Mouse (Mus musculus): ENCODE data around the gene St7. TPM values are rescaled to one million over a fixed set of nuclear protein-coding genes. Genes with fewer than 3 reads are reported as not detected.

St7 gene
- polyA plus RNA-seq, 1 experiment from 2014 or later, result 22.4 TPM

GRCm38 (mm10) chr6:17811063-17811462 is 118.3 kb downstream of the St7 start:
- ATAC-seq (ENCODE audit: low FRiP score, low TSS enrichment), result no peak
- Histone ChIP-seq H3K27ac (ENCODE audit: low read depth, low read length) (no peak overlapping the region), H3K9me3 (ENCODE audit: control insufficient read depth, low read length) (no peaks in the 10 kb centered on the region), H3K9ac (ENCODE audit: low read depth, low read length) (no peak overlapping the region), H3K4me1 (ENCODE audit: control insufficient read depth, insufficient read depth, low read length) (peaks cover 8% of the 10 kb centered on the region), H3K27me3 (ENCODE audit: control insufficient read depth, insufficient read depth, low read length) (no peaks in the 10 kb centered on the region), H3K4me2 (replicated peaks; ENCODE audit: low read depth, low read length) (no peak overlapping the region), H3K36me3 (ENCODE audit: control insufficient read depth, insufficient read depth, low read length) (no peaks in the 10 kb centered on the region), H3K4me3 (ENCODE audit: low read length) (no peak overlapping the region)
- WGBS, result 85% methylated on average over 2 of the region's 2 CpGs

GRCm38 (mm10) chr6:17811531-17811930 is 118.8 kb downstream of the St7 start:
- Histone ChIP-seq H3K9ac (ENCODE audit: low read depth, low read length) (no peak overlapping the region), H3K36me3 (ENCODE audit: control insufficient read depth, insufficient read depth, low read length) (no peaks in the 10 kb centered on the region), H3K27me3 (ENCODE audit: control insufficient read depth, insufficient read depth, low read length) (no peaks in the 10 kb centered on the region), H3K4me1 (ENCODE audit: control insufficient read depth, insufficient read depth, low read length) (peaks cover 6% of the 10 kb centered on the region), H3K4me2 (replicated peaks; ENCODE audit: low read depth, low read length) (no peak overlapping the region), H3K27ac (ENCODE audit: low read depth, low read length) (no peak overlapping the region), H3K4me3 (ENCODE audit: low read length) (no peak overlapping the region), H3K9me3 (ENCODE audit: control insufficient read depth, low read length) (no peaks in the 10 kb centered on the region)
- ATAC-seq (ENCODE audit: low FRiP score, low TSS enrichment), result no peak

- Histone ChIP-seq H3K9me3 (ENCODE audit: control insufficient read depth, low read length) (no peaks in the 10 kb centered on the region), H3K27me3 (ENCODE audit: control insufficient read depth, insufficient read depth, low read length) (no peaks in the 10 kb centered on the region), H3K4me2 (replicated peaks; ENCODE audit: low read depth, low read length) (no peak overlapping the region), H3K9ac (ENCODE audit: low read depth, low read length) (no peak overlapping the region), H3K4me1 (ENCODE audit: control insufficient read depth, insufficient read depth, low read length) (peaks cover 4% of the 10 kb centered on the region; the same call in 1 of the 2 replicates), H3K4me3 (ENCODE audit: low read length) (no peak overlapping the region), H3K36me3 (ENCODE audit: control insufficient read depth, insufficient read depth, low read length) (no peaks in the 10 kb centered on the region), H3K27ac (ENCODE audit: low read depth, low read length) (no peak overlapping the region)
- WGBS, result 41% methylated on average over 2 of the region's 2 CpGs
- ATAC-seq (ENCODE audit: low FRiP score, low TSS enrichment), result no peak
Measured at GRCm38 (mm10) chr6:17814074-17814649, 121.4 kb downstream of the St7 start.

- no peaks in the 10 kb centered on the region; the same call in 1 of the 2 replicates for H3K36me3 ChIP-seq (ENCODE audit: control insufficient read depth, insufficient read depth, low read length)
- H3K27ac ChIP-seq (ENCODE audit: low read depth, low read length), result no peak overlapping the region
- H3K9me3 ChIP-seq (ENCODE audit: control insufficient read depth, low read length), result no peaks in the 10 kb centered on the region
- H3K4me3 ChIP-seq (ENCODE audit: low read length), result no peak overlapping the region
- WGBS, result 8% methylated on average over 3 of the region's 3 CpGs
- no peaks in the 10 kb centered on the region for H3K27me3 ChIP-seq (ENCODE audit: control insufficient read depth, insufficient read depth, low read length)
- no peak overlapping the region for H3K4me2 ChIP-seq (replicated peaks; ENCODE audit: low read depth, low read length)
- ATAC-seq (ENCODE audit: low FRiP score, low TSS enrichment), result peak; percentile 97
- H3K9ac ChIP-seq (ENCODE audit: low read depth, low read length), result no peak overlapping the region
- peaks cover 4% of the 10 kb centered on the region; the same call in 1 of the 2 replicates for H3K4me1 ChIP-seq (ENCODE audit: control insufficient read depth, insufficient read depth, low read length)
Measured at GRCm38 (mm10) chr6:17816865-17817435, 124.2 kb downstream of the St7 start.

- H3K9ac ChIP-seq (ENCODE audit: low read depth, low read length), result no peak overlapping the region
- 86% methylated on average over 2 of the region's 2 CpGs for WGBS
- ATAC-seq (ENCODE audit: low FRiP score, low TSS enrichment), result no peak
Measured at GRCm38 (mm10) chr6:17823614-17824013, 130.9 kb downstream of the St7 start.

GRCm38 (mm10) chr6:17824735-17825134 is 132.0 kb downstream of the St7 start:
- no peak overlapping the region for H3K27ac ChIP-seq (ENCODE audit: low read depth, low read length)
- H3K4me1 ChIP-seq (ENCODE audit: control insufficient read depth, insufficient read depth, low read length), result no peaks in the 10 kb centered on the region
- no peak for ATAC-seq (ENCODE audit: low FRiP score, low TSS enrichment)
- no peaks in the 10 kb centered on the region for H3K9me3 ChIP-seq (ENCODE audit: control insufficient read depth, low read length)
- H3K4me3 ChIP-seq (ENCODE audit: low read length), result no peak overlapping the region
- WGBS, result 83% methylated on average over 1 of the region's 1 CpGs
- no peaks in the 10 kb centered on the region; the same call in 1 of the 2 replicates for H3K36me3 ChIP-seq (ENCODE audit: control insufficient read depth, insufficient read depth, low read length)
- no peaks in the 10 kb centered on the region for H3K27me3 ChIP-seq (ENCODE audit: control insufficient read depth, insufficient read depth, low read length)
- no peak overlapping the region for H3K4me2 ChIP-seq (replicated peaks; ENCODE audit: low read depth, low read length)
- H3K9ac ChIP-seq (ENCODE audit: low read depth, low read length), result no peak overlapping the region

More at GRCm38 (mm10) chr6:17823614-17824013, 130.9 kb downstream of the St7 start:
- H3K4me2 ChIP-seq (replicated peaks; ENCODE audit: low read depth, low read length), result no peak overlapping the region
- no peaks in the 10 kb centered on the region; the same call in 1 of the 2 replicates for H3K36me3 ChIP-seq (ENCODE audit: control insufficient read depth, insufficient read depth, low read length)
- H3K9me3 ChIP-seq (ENCODE audit: control insufficient read depth, low read length), result no peaks in the 10 kb centered on the region
- H3K27ac ChIP-seq (ENCODE audit: low read depth, low read length), result no peak overlapping the region
- no peaks in the 10 kb centered on the region for H3K27me3 ChIP-seq (ENCODE audit: control insufficient read depth, insufficient read depth, low read length)
- H3K4me1 ChIP-seq (ENCODE audit: control insufficient read depth, insufficient read depth, low read length), result no peaks in the 10 kb centered on the region
- no peak overlapping the region for H3K4me3 ChIP-seq (ENCODE audit: low read length)

GRCm38 (mm10) chr6:17828382-17828781 is 135.6 kb downstream of the St7 start:
- 61% methylated on average over 4 of the region's 4 CpGs for WGBS
- no peak for ATAC-seq (ENCODE audit: low FRiP score, low TSS enrichment)
- H3K4me1 ChIP-seq (ENCODE audit: control insufficient read depth, insufficient read depth, low read length), result no peaks in the 10 kb centered on the region
- H3K36me3 ChIP-seq (ENCODE audit: control insufficient read depth, insufficient read depth, low read length), result no peaks in the 10 kb centered on the region
- H3K9me3 ChIP-seq (ENCODE audit: control insufficient read depth, low read length), result 0 out of 2 replicates have a peak, but pooled peaks cover 2% of the 10 kb centered on the region
- no peak overlapping the region for H3K9ac ChIP-seq (ENCODE audit: low read depth, low read length)
- no peak overlapping the region for H3K4me3 ChIP-seq (ENCODE audit: low read length)
- no peak overlapping the region for H3K27ac ChIP-seq (ENCODE audit: low read depth, low read length)
- no peak overlapping the region for H3K4me2 ChIP-seq (replicated peaks; ENCODE audit: low read depth, low read length)
- H3K27me3 ChIP-seq (ENCODE audit: control insufficient read depth, insufficient read depth, low read length), result no peaks in the 10 kb centered on the region

GRCm38 (mm10) chr6:17829981-17830380 is 137.2 kb downstream of the St7 start:
- H3K4me2 ChIP-seq (replicated peaks; ENCODE audit: low read depth, low read length), result no peak overlapping the region
- H3K27me3 ChIP-seq (ENCODE audit: control insufficient read depth, insufficient read depth, low read length), result no peaks in the 10 kb centered on the region
- 100% methylated on average over 1 of the region's 1 CpGs for WGBS
- 0 out of 2 replicates have a peak, but pooled peaks cover 2% of the 10 kb centered on the region for H3K9me3 ChIP-seq (ENCODE audit: control insufficient read depth, low read length)
- H3K4me1 ChIP-seq (ENCODE audit: control insufficient read depth, insufficient read depth, low read length), result no peaks in the 10 kb centered on the region
- H3K36me3 ChIP-seq (ENCODE audit: control insufficient read depth, insufficient read depth, low read length), result no peaks in the 10 kb centered on the region
- no peak for ATAC-seq (ENCODE audit: low FRiP score, low TSS enrichment)
- H3K4me3 ChIP-seq (ENCODE audit: low read length), result no peak overlapping the region
- H3K9ac ChIP-seq (ENCODE audit: low read depth, low read length), result no peak overlapping the region
- no peak overlapping the region for H3K27ac ChIP-seq (ENCODE audit: low read depth, low read length)

GRCm38 (mm10) chr6:17834493-17834892 is 141.8 kb downstream of the St7 start:
- Histone ChIP-seq H3K36me3 (ENCODE audit: control insufficient read depth, insufficient read depth, low read length) (no peaks in the 10 kb centered on the region), H3K9ac (ENCODE audit: low read depth, low read length) (no peak overlapping the region), H3K27me3 (ENCODE audit: control insufficient read depth, insufficient read depth, low read length) (no peaks in the 10 kb centered on the region), H3K4me3 (ENCODE audit: low read length) (no peak overlapping the region), H3K9me3 (ENCODE audit: control insufficient read depth, low read length) (0 out of 2 replicates have a peak, but pooled peaks cover 2% of the 10 kb centered on the region), H3K4me2 (replicated peaks; ENCODE audit: low read depth, low read length) (no peak overlapping the region), H3K27ac (ENCODE audit: low read depth, low read length) (no peak overlapping the region), H3K4me1 (ENCODE audit: control insufficient read depth, insufficient read depth, low read length) (no peaks in the 10 kb centered on the region)
- 44% methylated on average over 7 of the region's 7 CpGs for WGBS
- no peak for ATAC-seq (ENCODE audit: low FRiP score, low TSS enrichment)
